Mouse (Mus musculus): ENCODE measurements at regions not wholly inside any gene's neighbourhood (a gene's known extent, or its start where the extent isn't known, plus 50 kb on each side); places are given as distances from the start of the nearest gene placed in this dataset.

- H3K9me3 ChIP-seq (replicated peaks; ENCODE audit: control insufficient read depth, low read length), result no peaks in the 10 kb centered on the region
- WGBS, result 87% methylated on average over 1 of the region's 1 CpGs
- DNase-seq (ENCODE audit: low spot score) (no peak), ATAC-seq (no peak)
- no peak overlapping the region for H3K4me3 ChIP-seq (ENCODE audit: low read depth, low read length)
- H3K36me3 ChIP-seq (ENCODE audit: control insufficient read depth, insufficient read depth, low read length), result no peaks in the 10 kb centered on the region
- H3K4me2 ChIP-seq (ENCODE audit: low read length), result no peak overlapping the region
- H3K4me1 ChIP-seq (ENCODE audit: control insufficient read depth, insufficient read depth, low read length), result no peaks in the 10 kb centered on the region
- no peak overlapping the region for H3K27ac ChIP-seq (ENCODE audit: low read depth, low read length)
- H3K27me3 ChIP-seq (replicated peaks; ENCODE audit: control insufficient read depth, insufficient read depth, low read length), result no peaks in the 10 kb centered on the region
- H3K9ac ChIP-seq (ENCODE audit: low read length), result no peak overlapping the region
Measured at GRCm38 (mm10) chr10:27703260-27703659, 83.7 kb upstream of the Lama2 start.

- DNase-seq (ENCODE audit: low spot score), result peak; percentile 37
- Histone ChIP-seq H3K9me3 (replicated peaks; ENCODE audit: control insufficient read depth, low read length) (no peaks in the 10 kb centered on the region), H3K9ac (ENCODE audit: low read length) (no peak overlapping the region), H3K4me3 (ENCODE audit: low read depth, low read length) (no peak overlapping the region), H3K36me3 (ENCODE audit: control insufficient read depth, insufficient read depth, low read length) (no peaks in the 10 kb centered on the region), H3K4me1 (ENCODE audit: control insufficient read depth, insufficient read depth, low read length) (no peaks in the 10 kb centered on the region), H3K27me3 (replicated peaks; ENCODE audit: control insufficient read depth, insufficient read depth, low read length) (no peaks in the 10 kb centered on the region), H3K4me2 (ENCODE audit: low read length) (no peak overlapping the region), H3K27ac (ENCODE audit: low read depth, low read length) (no peak overlapping the region)
- peak; percentile 52; the same call in 1 of the 2 replicates for ATAC-seq
- WGBS, result 6% methylated on average over 6 of the region's 6 CpGs
Measured at GRCm38 (mm10) chr10:27698305-27698704, 78.7 kb upstream of the Lama2 start.

- Histone ChIP-seq H3K4me1 (ENCODE audit: control insufficient read depth, insufficient read depth, low read length) (no peaks in the 10 kb centered on the region), H3K4me2 (ENCODE audit: low read length) (no peak overlapping the region), H3K9me3 (replicated peaks; ENCODE audit: control insufficient read depth, low read length) (no peaks in the 10 kb centered on the region), H3K27ac (ENCODE audit: low read depth, low read length) (no peak overlapping the region), H3K27me3 (replicated peaks; ENCODE audit: control insufficient read depth, insufficient read depth, low read length) (no peaks in the 10 kb centered on the region), H3K4me3 (ENCODE audit: low read depth, low read length) (no peak overlapping the region), H3K36me3 (ENCODE audit: control insufficient read depth, insufficient read depth, low read length) (no peaks in the 10 kb centered on the region), H3K9ac (ENCODE audit: low read length) (no peak overlapping the region)
- DNase-seq (ENCODE audit: low spot score), result peak; percentile 56
- no peak for ATAC-seq
- WGBS, result 72% methylated on average over 2 of the region's 2 CpGs
Measured at GRCm38 (mm10) chr10:27681376-27681775, 61.8 kb upstream of the Lama2 start.

GRCm38 (mm10) chr10:27675579-27675978 lies 56.0 kb upstream of the Lama2 start:
- Histone ChIP-seq H3K9me3 (replicated peaks; ENCODE audit: control insufficient read depth, low read length) (no peaks in the 10 kb centered on the region), H3K4me3 (ENCODE audit: low read depth, low read length) (no peak overlapping the region), H3K4me2 (ENCODE audit: low read length) (no peak overlapping the region), H3K4me1 (ENCODE audit: control insufficient read depth, insufficient read depth, low read length) (no peaks in the 10 kb centered on the region), H3K27ac (ENCODE audit: low read depth, low read length) (no peak overlapping the region), H3K9ac (ENCODE audit: low read length) (no peak overlapping the region), H3K36me3 (ENCODE audit: control insufficient read depth, insufficient read depth, low read length) (no peaks in the 10 kb centered on the region), H3K27me3 (replicated peaks; ENCODE audit: control insufficient read depth, insufficient read depth, low read length) (no peaks in the 10 kb centered on the region)
- ATAC-seq (no peak), DNase-seq (ENCODE audit: low spot score) (peak; percentile 32)
- WGBS, result 85% methylated on average over 1 of the region's 1 CpGs

- H3K4me1 ChIP-seq (ENCODE audit: control insufficient read depth, insufficient read depth, low read length), result no peaks in the 10 kb centered on the region
- H3K9me3 ChIP-seq (replicated peaks; ENCODE audit: control insufficient read depth, low read length), result no peaks in the 10 kb centered on the region
- no peak overlapping the region for H3K4me3 ChIP-seq (ENCODE audit: low read depth, low read length)
- H3K27me3 ChIP-seq (replicated peaks; ENCODE audit: control insufficient read depth, insufficient read depth, low read length), result no peaks in the 10 kb centered on the region
- no peak overlapping the region for H3K4me2 ChIP-seq (ENCODE audit: low read length)
- 44% methylated on average over 4 of the region's 4 CpGs for WGBS
- H3K27ac ChIP-seq (ENCODE audit: low read depth, low read length), result no peak overlapping the region
- peak; percentile 72 for ATAC-seq
- H3K36me3 ChIP-seq (ENCODE audit: control insufficient read depth, insufficient read depth, low read length), result no peaks in the 10 kb centered on the region
- peak; percentile 29 for DNase-seq (ENCODE audit: low spot score)
- no peak overlapping the region for H3K9ac ChIP-seq (ENCODE audit: low read length)
Measured at GRCm38 (mm10) chr10:27674379-27674778, 54.8 kb upstream of the Lama2 start.

Data from forebrain, embryonic 14.5 days (tissue).